Mouse (Mus musculus) embryonic fibroblast, embryonic 13.5 days (primary cell): Measurements from ENCODE around the gene Pim1.

Source experiments
- CTCF ChIP-seq: IDR thresholded peaks from 2 replicates; pipeline ENCODE4 v1.5.1; 2011; ENCODE audit warnings: mild to moderate bottlenecking, control low read depth, low read length, moderate library complexity, borderline replicate concordance; ENCODE audit not compliant: insufficient read depth
- POLR2A ChIP-seq: IDR thresholded peaks from 2 replicates; pipeline ENCODE4 v1.6.1; 2011; ENCODE audit warnings: low read depth, mild to moderate bottlenecking, control low read depth, low read length, moderate library complexity

GRCm38 (mm10) chr17:29441562-29441961 is 49.0 kb upstream of the Pim1 start:
- TF ChIP-seq CTCF: no peak
- no peak for TF ChIP-seq POLR2A
